Mouse (Mus musculus): ENCODE results near the gene Morn5. TPM values are rescaled to one million over a fixed set of nuclear protein-coding genes. Genes with fewer than 3 reads are reported as not detected.

Morn5 gene
- polyA plus RNA-seq (2015; fragmentation: Nextera tagmentation; extraction: Ambion mirVana) = 1.3 and 1.4 TPM in 2 replicates

DNA sequence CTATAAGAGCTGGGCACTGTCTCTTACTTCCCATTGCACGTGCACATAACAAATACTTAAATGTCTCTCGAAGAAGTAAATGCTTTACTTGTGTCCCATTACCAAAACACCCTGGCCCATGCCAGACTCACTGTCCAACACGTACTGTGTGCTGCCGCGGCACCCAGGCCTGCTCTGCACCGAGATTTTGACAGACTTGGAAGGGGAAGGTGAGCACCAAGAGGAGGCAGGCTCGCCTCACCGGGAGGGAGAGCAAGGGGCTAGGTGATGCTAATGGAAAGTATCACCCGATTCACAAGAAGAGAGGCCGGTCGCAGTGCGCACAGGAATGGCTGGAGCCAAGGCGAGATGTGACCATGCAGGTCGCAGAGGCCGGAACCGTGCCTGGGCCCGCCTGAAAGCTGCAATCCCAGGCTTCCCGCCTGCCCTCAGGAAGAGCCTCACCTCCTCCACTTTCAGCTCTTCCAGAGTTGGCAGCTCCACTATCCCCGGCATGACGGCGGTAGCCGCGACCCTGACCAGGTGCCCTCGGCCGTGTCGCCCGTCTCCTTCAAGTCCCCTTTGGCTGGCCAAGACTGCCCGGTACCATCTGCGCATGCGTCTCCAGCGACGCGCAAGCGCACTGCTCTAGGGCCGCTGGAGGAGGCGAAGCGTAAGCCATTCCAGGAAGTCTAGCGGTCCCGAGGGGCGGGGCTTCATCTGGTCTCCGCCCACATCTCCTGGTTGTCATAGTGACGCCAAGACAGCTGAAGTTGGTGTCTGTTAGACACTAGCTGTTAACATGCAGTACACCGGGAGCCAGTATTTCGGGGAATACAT, at the start of gene Morn5, which contains the start of gene Ndufa8:
Gene Morn5, plus strand, starts transcription at position 711 of the 819 bp plus-strand sequence.
Gene Ndufa8, minus strand, starts transcription at position 659 of the 819 bp plus-strand sequence.
- Histone ChIP-seq H3K27ac (replicated peaks) (peak within 1 kb of the TSS; percentile 66), H3K4me2 (peak within 1 kb of the TSS; percentile 75), H3K27me3 (replicated peaks) (no peaks in the 10 kb centered on the region), H3K9me3 (replicated peaks) (no peaks in the 10 kb centered on the region), H3K4me1 (peaks cover 32% of the 10 kb centered on the region), H3K36me3 (peaks cover 5% of the 10 kb centered on the region), H3K9ac (replicated peaks) (peak within 1 kb of the TSS; percentile 89), H3K4me3 (replicated peaks) (peak within 1 kb of the TSS; percentile 67)
- WGBS = 1% methylated on average over 44 of the region's 44 CpGs
- ATAC-seq (ENCODE audit: low FRiP score) = peak; percentile 99

DNA sequence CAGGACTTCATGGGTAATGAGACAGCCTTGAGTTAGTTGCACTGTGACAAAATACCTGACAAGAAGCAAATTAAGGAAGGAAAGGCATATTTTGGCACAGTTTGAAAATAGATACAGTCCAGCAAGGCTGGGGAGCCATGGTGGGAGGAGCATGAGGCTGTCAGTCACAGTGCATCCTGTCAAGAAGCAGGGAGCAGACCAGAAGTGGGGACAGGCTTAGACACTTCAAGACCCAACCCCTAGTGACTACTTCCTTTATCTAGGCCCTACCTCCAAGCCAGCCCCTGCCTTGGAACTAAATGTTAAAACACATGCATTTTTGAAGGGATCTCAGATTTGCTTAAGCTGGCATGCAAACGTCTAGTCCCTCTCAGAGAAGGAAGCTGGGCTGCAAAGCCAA, 48.9 kb upstream of the Morn5 start:
- no peak overlapping the region for H3K27ac ChIP-seq (replicated peaks)
- H3K4me2 ChIP-seq = no peak overlapping the region
- ATAC-seq (ENCODE audit: low FRiP score) = no peak
- H3K9ac ChIP-seq (replicated peaks) = no peak overlapping the region
- H3K9me3 ChIP-seq (replicated peaks) = no peaks in the 10 kb centered on the region
- no peaks in the 10 kb centered on the region for H3K36me3 ChIP-seq
- H3K4me3 ChIP-seq (replicated peaks) = no peak overlapping the region
- WGBS = 82% methylated on average over 1 of the region's 1 CpGs
- H3K27me3 ChIP-seq (replicated peaks) = no peaks in the 10 kb centered on the region
- no peaks in the 10 kb centered on the region for H3K4me1 ChIP-seq

DNA sequence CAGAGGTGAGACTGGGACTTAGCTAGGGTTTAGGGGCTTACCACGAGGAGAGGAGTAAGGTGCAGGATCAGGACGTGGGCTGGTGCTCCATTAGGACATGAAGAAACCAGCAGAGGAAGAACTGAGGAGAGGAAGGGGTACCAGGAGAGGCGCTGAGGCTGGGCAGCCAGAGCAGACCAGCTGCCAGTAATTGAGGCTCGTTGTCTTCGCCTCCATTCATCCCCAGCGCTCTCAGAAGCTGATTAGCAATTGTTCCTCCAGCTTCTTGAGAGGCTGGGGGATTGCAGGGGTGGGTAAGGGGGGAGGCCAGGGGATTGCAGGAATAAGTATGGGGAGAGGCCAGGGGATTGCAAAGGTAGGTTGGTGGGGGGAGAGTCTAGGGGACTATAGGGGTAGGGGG, 47.1 kb upstream of the Morn5 start:
- Histone ChIP-seq H3K4me1 (no peaks in the 10 kb centered on the region), H3K4me2 (no peak overlapping the region), H3K9ac (replicated peaks) (no peak overlapping the region), H3K9me3 (replicated peaks) (no peaks in the 10 kb centered on the region), H3K4me3 (replicated peaks) (no peak overlapping the region), H3K27me3 (replicated peaks) (no peaks in the 10 kb centered on the region), H3K27ac (replicated peaks) (no peak overlapping the region), H3K36me3 (no peaks in the 10 kb centered on the region)
- 35% methylated on average over 6 of the region's 6 CpGs for WGBS
- no peak for ATAC-seq (ENCODE audit: low FRiP score)

DNA sequence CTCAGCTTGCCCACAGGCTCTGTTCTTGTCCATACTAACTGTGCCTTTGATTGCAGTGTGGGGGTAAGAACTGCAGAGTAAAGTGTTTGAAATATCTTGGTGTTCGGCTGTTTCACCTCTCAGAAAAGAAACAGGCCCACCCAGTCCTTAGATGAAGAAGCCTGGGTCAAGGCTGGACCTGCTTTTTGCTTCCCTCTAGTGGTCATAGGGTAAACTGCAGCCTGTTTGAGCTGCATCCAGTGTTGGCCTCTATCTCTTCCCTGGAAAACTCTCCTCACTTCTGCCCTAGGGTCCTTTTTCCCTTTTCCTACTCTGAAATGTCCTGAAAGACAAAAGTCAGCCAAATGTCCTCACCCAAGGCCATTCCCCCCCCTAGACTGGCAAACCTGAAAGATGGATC, 41.2 kb upstream of the Morn5 start:
- no peaks in the 10 kb centered on the region for H3K9me3 ChIP-seq (replicated peaks)
- H3K4me3 ChIP-seq (replicated peaks) = no peak overlapping the region
- 31% methylated on average over 1 of the region's 1 CpGs for WGBS
- H3K27ac ChIP-seq (replicated peaks) = no peak overlapping the region
- peaks cover 26% of the 10 kb centered on the region for H3K27me3 ChIP-seq (replicated peaks)
- H3K36me3 ChIP-seq = no peaks in the 10 kb centered on the region
- no peak overlapping the region for H3K4me2 ChIP-seq
- ATAC-seq (ENCODE audit: low FRiP score) = no peak
- H3K9ac ChIP-seq (replicated peaks) = no peak overlapping the region
- H3K4me1 ChIP-seq = peaks cover 10% of the 10 kb centered on the region

DNA sequence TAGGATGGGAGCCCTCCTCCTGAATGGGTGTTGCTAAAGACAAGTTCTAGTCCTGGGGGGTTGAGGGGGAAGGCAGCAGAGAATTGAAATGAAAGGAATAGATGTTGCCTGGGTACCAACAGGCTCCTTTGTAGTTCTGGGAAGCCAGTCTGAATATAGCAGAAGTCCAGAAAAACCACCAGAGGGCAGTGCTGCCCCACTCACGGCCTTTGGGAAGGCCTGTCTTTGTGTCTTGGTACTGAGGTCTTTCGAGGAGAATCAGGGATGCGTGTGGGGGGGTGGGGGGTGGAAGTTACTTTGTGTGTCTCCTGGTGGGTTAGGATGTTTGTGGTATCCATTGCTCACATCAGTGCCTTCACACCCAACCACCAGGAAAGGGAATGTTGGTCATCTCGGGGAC, 39.9 kb upstream of the Morn5 start:
- Histone ChIP-seq H3K36me3 (no peaks in the 10 kb centered on the region), H3K27me3 (replicated peaks) (peaks cover 32% of the 10 kb centered on the region), H3K4me3 (replicated peaks) (no peak overlapping the region), H3K9ac (replicated peaks) (no peak overlapping the region), H3K4me1 (peaks cover 10% of the 10 kb centered on the region), H3K9me3 (replicated peaks) (no peaks in the 10 kb centered on the region), H3K4me2 (no peak overlapping the region), H3K27ac (replicated peaks) (no peak overlapping the region)
- 20% methylated on average over 4 of the region's 4 CpGs for WGBS
- ATAC-seq (ENCODE audit: low FRiP score) = peak; percentile 53; the same call in 1 of the 2 replicates

DNA sequence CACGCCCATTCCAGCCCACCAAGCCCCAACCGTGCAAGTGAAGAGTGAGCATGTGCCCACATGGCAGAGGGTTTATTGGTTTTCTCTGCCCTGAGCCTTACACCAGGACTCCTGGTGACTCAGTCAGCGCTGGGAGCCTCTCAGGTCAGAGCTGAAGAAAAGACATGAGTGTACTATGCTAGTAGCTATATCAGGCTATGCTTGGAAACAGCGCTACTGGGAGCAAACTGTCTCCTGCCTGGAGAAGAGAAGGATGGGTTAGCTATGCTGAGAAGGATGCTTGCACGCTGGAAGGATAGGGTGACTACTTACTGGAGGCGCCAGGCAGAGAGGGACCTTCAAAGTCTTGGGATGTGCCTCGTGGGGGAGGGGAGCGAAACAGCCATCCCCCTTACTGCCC, 38.7 kb upstream of the Morn5 start:
- H3K27ac ChIP-seq (replicated peaks) = no peak overlapping the region
- peak; percentile 15; the same call in 1 of the 2 replicates for ATAC-seq (ENCODE audit: low FRiP score)
- H3K9me3 ChIP-seq (replicated peaks) = no peaks in the 10 kb centered on the region
- H3K4me3 ChIP-seq (replicated peaks) = no peak overlapping the region
- H3K4me2 ChIP-seq = peak overlapping the region; percentile 85; the same call in 1 of the 2 replicates
- 42% methylated on average over 8 of the region's 8 CpGs for WGBS
- peaks cover 10% of the 10 kb centered on the region for H3K4me1 ChIP-seq
- H3K36me3 ChIP-seq = no peaks in the 10 kb centered on the region
- peaks cover 32% of the 10 kb centered on the region for H3K27me3 ChIP-seq (replicated peaks)
- no peak overlapping the region for H3K9ac ChIP-seq (replicated peaks)

DNA sequence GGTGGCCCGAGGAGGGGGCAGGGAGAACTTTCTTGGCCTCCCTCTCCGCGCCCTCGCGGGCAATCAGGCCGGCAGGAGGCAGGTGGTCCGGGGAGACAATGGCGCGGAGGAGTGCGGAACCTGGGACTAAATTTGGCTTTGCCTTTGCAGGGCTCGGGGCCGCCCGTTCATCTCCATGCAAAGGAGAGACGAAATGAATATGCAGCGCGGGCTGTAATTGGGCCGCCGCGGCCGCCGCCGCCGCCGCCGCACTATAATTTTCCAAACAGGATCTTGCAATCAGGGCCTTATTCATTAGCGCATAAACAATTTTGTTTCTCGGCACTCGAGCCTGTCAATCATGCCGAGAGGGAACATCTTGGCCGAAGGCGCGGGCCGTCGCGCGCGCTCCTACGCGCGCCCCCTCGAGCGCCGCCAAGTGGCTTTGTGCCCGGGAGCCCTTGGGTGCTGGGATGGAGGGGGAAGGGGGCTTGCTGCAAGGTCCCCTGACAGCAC, 37.9 kb upstream of the Morn5 start:
- Histone ChIP-seq H3K4me2 (peak overlapping the region; percentile 85), H3K36me3 (no peaks in the 10 kb centered on the region), H3K9me3 (replicated peaks) (no peaks in the 10 kb centered on the region), H3K9ac (replicated peaks) (peak overlapping the region; percentile 54), H3K27ac (replicated peaks) (no peak overlapping the region), H3K4me3 (replicated peaks) (peak overlapping the region; percentile 48), H3K27me3 (replicated peaks) (peaks cover 32% of the 10 kb centered on the region), H3K4me1 (peaks cover 10% of the 10 kb centered on the region)
- WGBS = under 1% methylated on average over 44 of the region's 44 CpGs
- peak; percentile 39; the same call in 1 of the 2 replicates for ATAC-seq (ENCODE audit: low FRiP score)

DNA sequence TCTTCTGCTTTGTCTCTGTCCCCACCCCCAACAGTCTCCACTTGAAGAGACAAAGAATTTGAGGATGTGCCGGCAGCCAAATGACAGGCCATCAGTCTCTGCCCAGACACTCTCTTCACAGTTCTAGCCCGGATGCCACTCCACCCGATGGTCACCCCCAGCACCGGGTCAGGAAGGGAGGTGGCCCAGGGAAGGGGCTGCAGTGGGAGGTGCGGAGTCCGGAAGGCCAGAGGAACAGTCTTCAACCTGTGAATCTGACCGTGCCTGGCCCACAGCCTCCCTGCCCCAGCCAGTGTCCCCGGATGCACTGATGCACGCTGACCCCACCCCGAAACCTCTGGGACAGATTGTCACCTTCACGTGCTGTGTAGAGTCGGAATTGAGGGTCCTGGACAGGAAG, 36.2 kb upstream of the Morn5 start:
- Histone ChIP-seq H3K9me3 (replicated peaks) (no peaks in the 10 kb centered on the region), H3K4me2 (no peak overlapping the region), H3K27me3 (replicated peaks) (peaks cover 32% of the 10 kb centered on the region), H3K27ac (replicated peaks) (no peak overlapping the region), H3K4me1 (peaks cover 10% of the 10 kb centered on the region), H3K4me3 (replicated peaks) (no peak overlapping the region), H3K9ac (replicated peaks) (no peak overlapping the region), H3K36me3 (no peaks in the 10 kb centered on the region)
- no peak for ATAC-seq (ENCODE audit: low FRiP score)
- 54% methylated on average over 12 of the region's 12 CpGs for WGBS

DNA sequence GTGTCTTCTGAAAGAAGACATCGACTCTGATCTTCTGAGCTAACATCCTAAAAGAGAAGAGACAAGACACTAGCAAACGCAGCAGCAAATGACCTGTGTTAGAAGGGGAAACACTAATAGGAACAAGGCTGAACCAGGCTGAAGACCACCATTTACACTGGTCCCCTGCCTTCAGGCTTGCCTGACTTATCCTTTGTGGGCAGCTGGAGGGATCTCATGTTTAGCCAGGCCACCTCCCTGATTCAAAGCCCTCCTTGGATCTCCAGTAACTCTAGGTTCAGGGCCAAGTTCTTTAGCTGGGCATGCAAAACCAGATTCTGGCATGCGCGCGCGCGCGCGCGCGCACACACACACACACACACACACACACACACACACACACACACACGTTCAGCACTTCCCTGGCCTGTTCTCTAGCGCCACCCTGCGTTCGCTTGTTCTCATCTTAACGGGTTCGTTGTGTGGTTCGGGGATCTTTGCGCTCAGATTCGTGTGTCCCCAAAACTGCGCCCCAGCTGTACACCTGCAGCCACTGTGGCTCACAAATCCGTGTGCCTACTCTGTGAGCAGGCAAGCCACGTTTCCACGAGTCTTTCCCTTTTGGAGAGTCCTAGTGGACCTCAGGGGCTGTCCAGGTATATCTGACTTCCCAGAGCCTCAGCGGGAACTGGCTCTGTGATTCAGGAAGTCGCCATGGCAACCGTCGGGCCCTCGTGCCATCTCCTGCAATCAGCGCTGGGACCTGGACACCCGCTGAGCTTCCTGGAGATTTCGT, 27.7 kb upstream of the Morn5 start:
- H3K27ac ChIP-seq (replicated peaks) = no peak overlapping the region

DNA sequence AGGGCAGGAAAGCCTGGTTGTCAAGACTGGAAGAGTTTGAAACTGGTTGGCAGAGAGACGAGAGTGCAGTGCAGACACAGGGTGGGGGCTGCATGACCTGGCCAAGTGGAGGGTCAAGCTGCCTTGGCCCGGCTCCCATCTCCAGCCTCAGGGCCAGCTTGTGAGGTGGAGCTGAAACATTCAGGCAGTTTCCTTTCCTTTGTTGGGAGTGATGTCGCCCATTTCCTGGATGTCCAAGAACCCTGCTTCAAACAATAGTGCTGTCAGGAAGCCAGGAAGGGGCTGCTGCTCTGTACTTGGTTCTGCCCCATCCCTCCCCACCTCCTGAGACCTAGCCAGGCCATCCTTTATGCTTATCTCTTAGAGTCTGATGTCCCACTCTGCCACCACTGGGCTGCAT, 26.0 kb upstream of the Morn5 start:
- Histone ChIP-seq H3K4me2 (no peak overlapping the region), H3K27ac (replicated peaks) (no peak overlapping the region), H3K36me3 (no peaks in the 10 kb centered on the region), H3K9ac (replicated peaks) (no peak overlapping the region), H3K9me3 (replicated peaks) (no peaks in the 10 kb centered on the region), H3K4me1 (peaks cover 9% of the 10 kb centered on the region), H3K27me3 (replicated peaks) (no peaks in the 10 kb centered on the region), H3K4me3 (replicated peaks) (no peak overlapping the region)
- no peak for ATAC-seq (ENCODE audit: low FRiP score)
- WGBS = 63% methylated on average over 3 of the region's 3 CpGs

More for the DNA sequence above, 27.7 kb upstream of the Morn5 start:
- Histone ChIP-seq H3K9me3 (replicated peaks) (no peaks in the 10 kb centered on the region), H3K4me1 (peaks cover 9% of the 10 kb centered on the region), H3K27me3 (replicated peaks) (no peaks in the 10 kb centered on the region), H3K4me3 (replicated peaks) (peak overlapping the region; percentile 34), H3K9ac (replicated peaks) (peak overlapping the region; percentile 20; the same call in 1 of the 2 replicates), H3K4me2 (peak overlapping the region; percentile 63), H3K36me3 (no peaks in the 10 kb centered on the region)
- peak; percentile 82 for ATAC-seq (ENCODE audit: low FRiP score)
- 8% methylated on average over 32 of the region's 32 CpGs for WGBS

DNA sequence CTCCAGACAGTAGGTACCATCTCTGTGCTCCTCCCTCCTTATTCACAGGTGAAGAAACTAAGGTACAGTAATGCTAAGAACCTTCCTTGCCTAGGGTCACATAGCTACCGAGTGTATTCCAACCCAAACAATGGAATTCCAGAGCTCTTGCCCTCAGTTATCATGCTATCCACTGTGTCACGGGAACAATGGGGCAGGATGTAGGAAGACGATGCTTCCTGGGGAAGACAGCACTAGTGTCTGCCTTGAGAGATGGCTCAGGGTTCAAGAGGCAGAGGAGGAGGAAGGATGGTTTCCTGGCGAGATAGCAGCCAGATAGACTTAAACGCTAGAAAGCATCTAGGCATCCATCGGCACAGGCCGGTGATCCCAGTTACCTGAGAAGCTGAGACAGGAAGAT, 16.4 kb upstream of the Morn5 start:
- Histone ChIP-seq H3K4me3 (replicated peaks) (no peak overlapping the region), H3K27ac (replicated peaks) (no peak overlapping the region), H3K36me3 (peaks cover 28% of the 10 kb centered on the region), H3K9me3 (replicated peaks) (no peaks in the 10 kb centered on the region), H3K27me3 (replicated peaks) (no peaks in the 10 kb centered on the region), H3K4me1 (no peaks in the 10 kb centered on the region), H3K9ac (replicated peaks) (no peak overlapping the region), H3K4me2 (no peak overlapping the region)
- no peak for ATAC-seq (ENCODE audit: low FRiP score)
- 84% methylated on average over 7 of the region's 7 CpGs for WGBS

Data from neural tube, embryonic 15.5 days (tissue).